Mouse (Mus musculus): ENCODE data around the gene Gria4. TPM values are rescaled to one million over a fixed set of nuclear protein-coding genes. Genes with fewer than 3 reads are reported as not detected.

Gene Gria4
- 0.08 TPM for polyA plus RNA-seq (2014; fragmentation: Illumina TruSeq; extraction: RNeasy Lipid Tissue Mini Kit (QIAGEN cat#74804); ENCODE audit: low read depth, low replicate concordance)

GRCm38 (mm10) chr9:4795544-4796288 lies at the start of gene Gria4:
Gria4 (minus strand) TSS chr9:4796234.

GRCm38 (mm10) chr9:4375828-4376639 lies 420.0 kb downstream of the Gria4 start, which contains the start of gene Msantd4:
Msantd4 (plus strand) TSS chr9:4376562.

Data from liver, adult 10 weeks (tissue).